Mouse (Mus musculus) forebrain, embryonic 12.5 days (tissue): ENCODE measurements at regions not wholly inside any gene's neighbourhood (a gene's known extent, or its start where the extent isn't known, plus 50 kb on each side); places are given as distances from the start of the nearest gene placed in this dataset.

Source experiments
- ATAC-seq: fragments of 200-750 bp; cut with Nextera tagmentation; 2 replicates; pipeline ENCODE4 v1.8.0; 2017; ENCODE audit warnings: moderate TSS enrichment; ENCODE audit not compliant: low FRiP score
- H3K27ac ChIP-seq: fragments of 300-500 bp; sonication (generic); 2 replicates; pipeline ENCODE4 v1.5.1; 2016; ENCODE audit warnings: mild to moderate bottlenecking
- H3K27me3 ChIP-seq: fragments of 300-500 bp; sonication (generic); 2 replicates; pipeline ENCODE4 v1.6.1; 2016; ENCODE audit warnings: mild to moderate bottlenecking
- H3K36me3 ChIP-seq: fragments of 300-500 bp; sonication (generic); replicated peaks from 2 replicates; pipeline ENCODE4 v1.6.1; 2016; ENCODE audit warnings: mild to moderate bottlenecking
- H3K4me1 ChIP-seq: fragments of 300-500 bp; sonication (generic); 2 replicates; pipeline ENCODE4 v1.6.1; 2016
- H3K4me2 ChIP-seq: fragments of 300-500 bp; sonication (generic); 2 replicates; pipeline ENCODE4 v1.6.1; 2016; ENCODE audit warnings: mild to moderate bottlenecking, moderate library complexity
- H3K4me3 ChIP-seq: fragments of 300-500 bp; sonication (generic); replicated peaks from 2 replicates; pipeline ENCODE4 v1.5.1; 2016; ENCODE audit warnings: mild to moderate bottlenecking
- H3K9ac ChIP-seq: fragments of 300-500 bp; sonication (generic); 2 replicates; pipeline ENCODE4 v1.6.1; 2016; ENCODE audit warnings: mild to moderate bottlenecking
- H3K9me3 ChIP-seq: fragments of 300-500 bp; sonication (generic); 2 replicates; pipeline ENCODE4 v1.6.1; 2016
- WGBS: fragments of 180-500 bp; shearing (Covaris S2); methylation state at CpG from one replicate; pipeline ENCODE4 v1.1.7; 2016; 5-methylcytosine and 5-hydroxymethylcytosine counted together

DNA sequence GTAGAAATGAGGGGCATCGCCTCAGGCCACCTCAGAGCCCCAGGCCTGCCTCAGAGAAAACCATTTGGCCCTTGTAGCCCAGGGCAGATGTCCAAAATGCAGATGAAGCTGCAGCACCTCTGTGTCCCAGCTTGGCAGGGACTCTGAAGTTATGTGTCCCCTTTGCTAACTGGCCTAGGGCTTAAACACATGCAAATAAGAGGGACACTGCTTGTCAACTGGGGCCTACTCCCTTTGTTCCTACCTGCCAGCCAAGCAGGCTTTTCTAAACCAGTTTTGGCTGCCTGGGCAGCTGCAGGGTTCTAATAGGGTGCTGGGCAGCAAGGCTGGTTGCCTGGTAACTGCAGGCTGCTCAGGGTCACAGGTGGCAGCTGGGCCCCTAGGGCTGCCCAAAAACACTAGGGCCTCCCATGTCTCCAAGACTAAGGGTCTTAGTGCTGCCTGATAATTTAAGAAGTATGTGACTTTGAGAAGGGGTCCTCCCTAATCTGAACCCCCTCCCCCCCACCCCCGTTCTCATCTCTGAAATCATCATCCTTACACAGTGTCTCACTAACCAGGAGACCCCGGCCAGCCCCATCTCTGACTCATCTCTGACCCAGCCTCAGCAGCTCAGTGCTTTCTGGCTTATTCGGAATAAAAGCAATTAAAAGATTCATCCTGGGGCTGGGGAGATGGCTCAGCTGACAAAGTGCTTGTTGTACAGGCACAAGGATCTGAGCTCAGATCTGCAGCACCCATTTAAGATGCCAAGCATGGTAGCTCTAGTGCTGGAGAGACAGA, 158.3 kb downstream of the Tle3 start:
- peak; percentile 83 for ATAC-seq
- no peaks in the 10 kb centered on the region for H3K9me3 ChIP-seq
- H3K36me3 ChIP-seq: no peaks in the 10 kb centered on the region
- H3K9ac ChIP-seq: no peak overlapping the region
- H3K27ac ChIP-seq: peak overlapping the region; percentile 79
- WGBS: 24% methylated on average over 4 of the region's 4 CpGs
- H3K4me3 ChIP-seq: no peak overlapping the region
- peak overlapping the region; percentile 17; the same call in 1 of the 2 replicates for H3K4me2 ChIP-seq
- H3K27me3 ChIP-seq: peaks cover 11% of the 10 kb centered on the region; the same call in 1 of the 2 replicates
- peaks cover 49% of the 10 kb centered on the region for H3K4me1 ChIP-seq

- Histone ChIP-seq H3K27me3 (0 out of 2 replicates have a peak, but pooled peaks cover 7% of the 10 kb centered on the region), H3K9me3 (no peaks in the 10 kb centered on the region), H3K27ac (peak overlapping the region; percentile 61), H3K4me2 (no peak overlapping the region), H3K4me3 (no peak overlapping the region), H3K4me1 (peaks cover 49% of the 10 kb centered on the region), H3K36me3 (no peaks in the 10 kb centered on the region), H3K9ac (no peak overlapping the region)
- ATAC-seq: peak; percentile 40
- 21% methylated on average over 12 of the region's 12 CpGs for WGBS
Observed at GRCm38 (mm10) chr9:61528286-61528865, 156.2 kb downstream of the Tle3 start.

GRCm38 (mm10) chr9:61527491-61528056, 155.4 kb downstream of the Tle3 start:
- no peak overlapping the region for H3K4me3 ChIP-seq
- peaks cover 49% of the 10 kb centered on the region for H3K4me1 ChIP-seq
- no peak overlapping the region for H3K4me2 ChIP-seq
- ATAC-seq: no peak
- 0 out of 2 replicates have a peak, but pooled peaks cover 7% of the 10 kb centered on the region for H3K27me3 ChIP-seq
- peaks cover 6% of the 10 kb centered on the region; the same call in 1 of the 2 replicates for H3K9me3 ChIP-seq
- 86% methylated on average over 5 of the region's 5 CpGs for WGBS
- no peaks in the 10 kb centered on the region for H3K36me3 ChIP-seq
- H3K9ac ChIP-seq: no peak overlapping the region
- H3K27ac ChIP-seq: 0 out of 2 replicates have a peak overlapping the region, but pooled peaks have one; percentile 16

- H3K4me1 ChIP-seq: no peaks in the 10 kb centered on the region
- no peaks in the 10 kb centered on the region for H3K36me3 ChIP-seq
- H3K27me3 ChIP-seq: peaks cover 29% of the 10 kb centered on the region
- 84% methylated on average over 5 of the region's 5 CpGs for WGBS
- H3K9ac ChIP-seq: no peak overlapping the region
- no peak for ATAC-seq
- H3K9me3 ChIP-seq: peaks cover 7% of the 10 kb centered on the region; the same call in 1 of the 2 replicates
- H3K4me3 ChIP-seq: no peak overlapping the region
- no peak overlapping the region for H3K27ac ChIP-seq
- no peak overlapping the region for H3K4me2 ChIP-seq
Observed at GRCm38 (mm10) chr9:61520136-61520535, 148.0 kb downstream of the Tle3 start.

DNA sequence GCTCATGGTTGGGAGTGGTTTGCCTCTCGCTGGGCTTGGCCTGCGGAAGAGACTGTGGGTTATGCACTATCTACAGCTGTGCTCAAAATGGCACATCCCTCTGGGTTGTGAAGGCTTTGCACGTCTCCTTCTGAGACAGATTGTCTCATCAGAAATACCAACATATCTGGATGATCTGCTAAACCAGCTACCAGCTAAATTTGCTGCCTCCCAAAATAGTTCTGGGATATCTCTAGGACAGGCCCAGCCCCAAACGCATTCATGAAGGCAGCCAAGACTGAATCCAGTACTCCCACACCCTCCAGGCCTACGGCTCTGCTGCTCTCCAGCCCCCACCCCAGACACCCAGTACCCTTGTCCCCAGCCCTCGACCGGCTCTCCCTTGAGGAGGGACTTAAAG, 145.7 kb downstream of the Tle3 start:
- ATAC-seq: no peak

GRCm38 (mm10) chr9:61511436-61511835, 139.3 kb downstream of the Tle3 start:
- Histone ChIP-seq H3K4me2 (peak overlapping the region; percentile 4; the same call in 1 of the 2 replicates), H3K4me3 (no peak overlapping the region), H3K27ac (no peak overlapping the region), H3K9me3 (no peaks in the 10 kb centered on the region), H3K36me3 (no peaks in the 10 kb centered on the region), H3K9ac (no peak overlapping the region), H3K27me3 (peaks cover 60% of the 10 kb centered on the region), H3K4me1 (peaks cover 28% of the 10 kb centered on the region)
- ATAC-seq: no peak

More for the DNA sequence above, 145.7 kb downstream of the Tle3 start:
- H3K9me3 ChIP-seq: peaks cover 4% of the 10 kb centered on the region; the same call in 1 of the 2 replicates
- no peaks in the 10 kb centered on the region for H3K4me1 ChIP-seq
- no peak overlapping the region for H3K9ac ChIP-seq
- H3K27me3 ChIP-seq: peaks cover 34% of the 10 kb centered on the region
- no peak overlapping the region for H3K4me2 ChIP-seq
- no peaks in the 10 kb centered on the region for H3K36me3 ChIP-seq
- no peak overlapping the region for H3K4me3 ChIP-seq
- 91% methylated on average over 7 of the region's 7 CpGs for WGBS
- H3K27ac ChIP-seq: no peak overlapping the region

GRCm38 (mm10) chr9:61510217-61510893, 138.2 kb downstream of the Tle3 start:
- H3K27ac ChIP-seq: peak overlapping the region; percentile 66
- H3K9ac ChIP-seq: 0 out of 2 replicates have a peak overlapping the region, but pooled peaks have one; percentile 3
- no peaks in the 10 kb centered on the region for H3K9me3 ChIP-seq
- H3K4me1 ChIP-seq: peaks cover 28% of the 10 kb centered on the region
- H3K36me3 ChIP-seq: no peaks in the 10 kb centered on the region
- peak; percentile 78 for ATAC-seq
- H3K4me3 ChIP-seq: no peak overlapping the region
- H3K27me3 ChIP-seq: peaks cover 60% of the 10 kb centered on the region
- peak overlapping the region; percentile 40 for H3K4me2 ChIP-seq
- WGBS: 6% methylated on average over 14 of the region's 14 CpGs

GRCm38 (mm10) chr9:61509591-61510191, 137.5 kb downstream of the Tle3 start:
- 0 out of 2 replicates have a peak overlapping the region, but pooled peaks have one; percentile 3 for H3K9ac ChIP-seq
- peak overlapping the region; percentile 66 for H3K27ac ChIP-seq
- H3K4me1 ChIP-seq: peaks cover 28% of the 10 kb centered on the region
- 0 out of 2 replicates have a peak overlapping the region, but pooled peaks have one; percentile 4 for H3K4me3 ChIP-seq
- ATAC-seq: peak; percentile 71
- 12% methylated on average over 26 of the region's 26 CpGs for WGBS
- no peaks in the 10 kb centered on the region for H3K36me3 ChIP-seq
- H3K27me3 ChIP-seq: peaks cover 64% of the 10 kb centered on the region
- peak overlapping the region; percentile 40 for H3K4me2 ChIP-seq
- H3K9me3 ChIP-seq: no peaks in the 10 kb centered on the region

DNA sequence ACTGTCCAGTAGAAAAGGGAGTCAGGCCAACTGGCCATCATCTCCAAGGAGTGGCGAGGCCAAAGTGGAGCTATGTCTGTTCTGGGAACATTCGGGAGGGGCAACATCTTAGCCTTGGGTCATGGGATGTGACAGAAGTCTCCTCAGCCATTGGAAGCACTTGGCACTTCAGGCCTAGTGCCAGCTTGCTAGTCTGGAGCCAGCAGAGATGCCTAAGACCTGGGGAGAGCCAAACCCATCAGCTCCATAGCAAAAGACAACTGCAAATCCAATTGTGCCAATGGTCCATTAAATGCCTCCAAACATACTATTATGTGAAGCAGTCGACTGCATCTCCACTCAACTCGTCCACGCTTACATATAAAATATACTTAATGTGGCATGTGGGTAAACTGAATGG, 136.9 kb downstream of the Tle3 start:
- ATAC-seq: no peak
- Histone ChIP-seq H3K27ac (no peak overlapping the region), H3K4me3 (no peak overlapping the region)

DNA sequence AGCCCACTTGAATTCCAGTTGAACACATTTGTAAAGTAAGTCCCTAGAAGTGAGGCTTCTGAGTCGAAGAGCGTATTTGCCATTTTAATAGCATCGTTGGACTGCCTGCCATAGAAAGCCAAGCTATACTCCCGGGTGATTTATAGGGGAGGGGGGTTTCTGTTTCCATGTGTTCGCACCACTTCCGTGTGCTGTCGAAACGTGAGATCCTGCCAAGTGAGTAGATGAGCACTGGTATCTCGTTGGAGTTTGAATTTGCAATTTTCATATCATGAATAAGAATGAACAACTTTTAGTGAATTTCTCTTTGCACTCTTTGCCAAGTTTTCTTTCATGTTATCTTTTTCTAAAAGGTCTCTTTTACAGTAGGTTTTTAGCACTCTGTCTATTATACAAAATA, 128.7 kb downstream of the Tle3 start:
- no peaks in the 10 kb centered on the region for H3K9me3 ChIP-seq
- H3K4me1 ChIP-seq: no peaks in the 10 kb centered on the region
- no peak for ATAC-seq
- no peak overlapping the region for H3K4me3 ChIP-seq
- H3K4me2 ChIP-seq: no peak overlapping the region
- H3K9ac ChIP-seq: no peak overlapping the region
- peaks cover 68% of the 10 kb centered on the region for H3K27me3 ChIP-seq
- no peaks in the 10 kb centered on the region for H3K36me3 ChIP-seq
- no peak overlapping the region for H3K27ac ChIP-seq
- WGBS: 85% methylated on average over 9 of the region's 9 CpGs

More for the DNA sequence above, 136.9 kb downstream of the Tle3 start:
- 68% methylated on average over 5 of the region's 5 CpGs for WGBS
- peaks cover 66% of the 10 kb centered on the region for H3K27me3 ChIP-seq
- H3K9ac ChIP-seq: no peak overlapping the region
- H3K9me3 ChIP-seq: no peaks in the 10 kb centered on the region
- peaks cover 28% of the 10 kb centered on the region for H3K4me1 ChIP-seq
- H3K4me2 ChIP-seq: peak overlapping the region; percentile 40; the same call in 1 of the 2 replicates
- no peaks in the 10 kb centered on the region for H3K36me3 ChIP-seq

DNA sequence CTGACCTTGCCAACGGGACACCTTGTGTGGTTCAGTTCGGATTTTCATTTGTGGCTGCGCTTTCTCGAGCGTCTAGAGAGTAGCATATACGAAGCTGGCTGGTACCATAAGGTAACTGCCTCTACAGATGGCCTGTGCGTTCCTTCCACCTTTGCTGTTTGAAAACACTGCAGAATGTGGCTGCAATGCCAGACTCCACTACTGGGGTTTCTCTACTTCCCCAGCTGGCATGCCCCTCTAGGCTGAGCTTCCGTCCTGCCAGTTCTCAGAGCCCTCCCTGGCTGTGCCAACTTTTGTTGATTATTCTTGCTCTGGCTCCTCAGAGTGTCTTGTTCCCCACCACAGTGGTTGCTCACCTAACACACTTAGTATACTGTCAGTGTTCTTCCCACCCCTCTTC, 120.7 kb downstream of the Tle3 start:
- H3K4me3 ChIP-seq: no peak overlapping the region
- H3K9me3 ChIP-seq: no peaks in the 10 kb centered on the region
- no peaks in the 10 kb centered on the region for H3K36me3 ChIP-seq
- 80% methylated on average over 8 of the region's 8 CpGs for WGBS
- no peak overlapping the region for H3K4me2 ChIP-seq
- H3K4me1 ChIP-seq: peaks cover 22% of the 10 kb centered on the region
- H3K27ac ChIP-seq: no peak overlapping the region
- H3K9ac ChIP-seq: no peak overlapping the region
- H3K27me3 ChIP-seq: peaks cover 78% of the 10 kb centered on the region
- ATAC-seq: no peak
